Mouse (Mus musculus): ENCODE measurements around the gene Agbl4. TPM values are rescaled to one million over a fixed set of nuclear protein-coding genes. Genes with fewer than 3 reads are reported as not detected.

Agbl4 gene
- polyA plus RNA-seq, 1 experiment from 2014 or later: 0.30 TPM

DNA sequence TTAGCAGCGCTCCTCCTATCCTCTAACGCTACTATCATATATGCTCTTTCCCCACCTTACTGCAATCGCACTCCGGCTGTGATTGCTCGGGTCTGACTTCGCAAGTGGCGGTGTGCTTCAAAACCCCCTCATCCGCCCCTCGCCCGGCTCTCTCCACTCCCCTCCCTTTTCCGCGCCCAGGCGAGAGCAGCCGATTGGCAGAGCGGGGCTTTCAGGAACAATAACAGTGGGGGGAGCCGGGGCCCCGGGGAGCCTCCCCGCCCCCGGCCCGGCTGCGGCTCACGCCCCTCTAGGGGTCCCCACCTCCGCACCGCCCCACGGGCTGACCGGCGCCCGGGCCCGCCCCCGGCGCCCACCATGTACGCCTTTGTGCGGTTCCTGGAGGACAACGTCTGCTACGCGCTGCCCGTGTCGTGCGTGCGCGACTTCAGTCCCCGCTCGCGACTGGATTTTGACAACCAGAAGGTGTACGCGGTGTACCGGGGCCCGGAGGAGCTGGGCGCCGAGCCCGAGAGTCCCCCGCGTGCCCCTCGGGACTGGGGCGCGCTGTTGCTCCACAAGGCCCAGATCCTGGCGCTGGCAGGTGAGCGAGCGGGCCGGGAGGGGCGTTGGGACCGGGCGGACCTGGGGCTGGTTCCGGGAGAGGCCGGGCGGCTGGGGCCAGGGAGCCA is 1017.5 kb downstream of the Agbl4 start, which contains the start of gene Bend5:
TSS of gene Bend5 (plus strand) at position 189 of the 671 bp plus-strand sequence.
- Histone ChIP-seq H3K36me3 (ENCODE audit: control insufficient read depth, insufficient read depth, low read length) (0 out of 2 replicates have a peak, but pooled peaks cover 7% of the 10 kb centered on the region), H3K4me3 (ENCODE audit: low read length) (peak within 1 kb of the TSS; percentile 79), H3K9me3 (ENCODE audit: control insufficient read depth, low read length) (no peaks in the 10 kb centered on the region), H3K27ac (ENCODE audit: low read depth, low read length) (peak within 1 kb of the TSS; percentile 80), H3K27me3 (ENCODE audit: control insufficient read depth, insufficient read depth, low read length) (no peaks in the 10 kb centered on the region), H3K4me1 (ENCODE audit: control insufficient read depth, insufficient read depth, low read length) (peaks cover 9% of the 10 kb centered on the region; the same call in 1 of the 2 replicates), H3K4me2 (replicated peaks; ENCODE audit: low read depth, low read length) (peak within 1 kb of the TSS; percentile 65), H3K9ac (ENCODE audit: low read depth, low read length) (peak within 1 kb of the TSS; percentile 89)
- WGBS: 1% methylated on average over 61 of the region's 66 CpGs
- peak; percentile 98 for ATAC-seq (ENCODE audit: low FRiP score, low TSS enrichment)

DNA sequence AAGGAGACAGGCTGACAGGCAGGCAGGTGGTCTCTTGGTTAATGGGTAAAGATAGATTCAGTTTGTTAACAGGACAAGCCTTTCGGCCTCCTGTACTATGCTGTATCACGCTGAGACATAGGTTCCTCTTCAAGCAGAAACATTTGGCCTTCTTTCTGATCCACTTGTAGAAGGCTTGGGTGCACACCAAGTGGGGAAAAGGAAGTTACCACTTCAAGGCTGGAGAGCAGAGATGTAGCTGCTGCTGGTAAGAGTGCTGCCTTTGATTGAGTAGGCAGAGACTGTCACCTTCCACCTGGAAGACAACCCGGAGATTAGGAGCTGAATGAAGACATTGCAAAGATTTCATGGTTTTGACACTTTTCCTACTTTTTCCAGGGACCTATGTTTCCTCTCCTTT is 1018.7 kb downstream of the Agbl4 start:
- Histone ChIP-seq H3K9ac (ENCODE audit: low read depth, low read length) (peak overlapping the region; percentile 89; the same call in 1 of the 2 replicates), H3K27me3 (ENCODE audit: control insufficient read depth, insufficient read depth, low read length) (no peaks in the 10 kb centered on the region), H3K9me3 (ENCODE audit: control insufficient read depth, low read length) (no peaks in the 10 kb centered on the region), H3K27ac (ENCODE audit: low read depth, low read length) (no peak overlapping the region), H3K4me1 (ENCODE audit: control insufficient read depth, insufficient read depth, low read length) (peaks cover 9% of the 10 kb centered on the region; the same call in 1 of the 2 replicates), H3K36me3 (ENCODE audit: control insufficient read depth, insufficient read depth, low read length) (0 out of 2 replicates have a peak, but pooled peaks cover 7% of the 10 kb centered on the region), H3K4me2 (replicated peaks; ENCODE audit: low read depth, low read length) (peak overlapping the region; percentile 65), H3K4me3 (ENCODE audit: low read length) (peak overlapping the region; percentile 79)
- 65% methylated on average over 3 of the region's 3 CpGs for WGBS
- ATAC-seq (ENCODE audit: low FRiP score, low TSS enrichment): no peak

DNA sequence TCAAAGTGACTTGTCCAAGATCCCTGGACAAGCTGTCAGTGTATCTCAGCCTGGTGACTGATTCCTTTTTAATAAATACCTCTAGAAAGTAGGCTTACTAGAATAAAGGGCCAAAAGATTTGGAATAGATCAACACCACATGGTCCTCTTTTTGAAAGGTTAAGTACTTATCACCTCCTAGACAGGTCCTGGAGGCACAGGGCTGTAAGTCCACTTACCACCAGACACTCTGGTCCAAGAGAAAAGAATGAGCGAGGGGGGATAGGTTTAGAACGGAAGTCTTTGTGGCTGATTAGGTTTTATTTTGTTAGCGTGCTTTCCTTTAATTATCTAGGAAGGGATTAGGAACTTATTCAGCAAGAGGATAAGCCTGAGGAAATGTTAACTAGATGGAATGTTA is 1019.1 kb downstream of the Agbl4 start:
- 61% methylated on average over 3 of the region's 3 CpGs for WGBS
- 0 out of 2 replicates have a peak, but pooled peaks cover 7% of the 10 kb centered on the region for H3K36me3 ChIP-seq (ENCODE audit: control insufficient read depth, insufficient read depth, low read length)
- no peak overlapping the region for H3K9ac ChIP-seq (ENCODE audit: low read depth, low read length)
- ATAC-seq (ENCODE audit: low FRiP score, low TSS enrichment): no peak
- no peak overlapping the region for H3K27ac ChIP-seq (ENCODE audit: low read depth, low read length)
- H3K27me3 ChIP-seq (ENCODE audit: control insufficient read depth, insufficient read depth, low read length): no peaks in the 10 kb centered on the region
- peaks cover 9% of the 10 kb centered on the region; the same call in 1 of the 2 replicates for H3K4me1 ChIP-seq (ENCODE audit: control insufficient read depth, insufficient read depth, low read length)
- peak overlapping the region; percentile 79; the same call in 1 of the 2 replicates for H3K4me3 ChIP-seq (ENCODE audit: low read length)
- peak overlapping the region; percentile 65 for H3K4me2 ChIP-seq (replicated peaks; ENCODE audit: low read depth, low read length)
- H3K9me3 ChIP-seq (ENCODE audit: control insufficient read depth, low read length): no peaks in the 10 kb centered on the region

DNA sequence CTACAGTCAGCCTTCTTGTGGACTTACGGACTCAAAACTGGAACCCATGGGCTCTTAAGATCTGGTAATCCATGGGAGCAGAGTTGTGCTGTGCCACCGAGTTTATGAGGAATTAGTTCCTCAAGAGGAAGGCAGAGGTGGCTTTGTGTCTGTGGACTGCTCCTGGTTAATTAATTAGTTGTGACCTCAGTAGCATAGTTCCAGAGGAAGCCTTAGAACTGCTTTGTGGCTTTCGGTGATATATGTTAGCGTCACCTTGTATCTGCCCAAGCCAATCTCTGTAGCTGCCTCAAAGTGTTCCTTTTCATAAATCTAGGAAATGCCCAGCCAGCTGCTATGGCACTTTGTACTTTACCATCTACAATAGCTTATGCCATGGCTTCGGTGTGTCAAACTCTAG is 1020.3 kb downstream of the Agbl4 start:
- Histone ChIP-seq H3K9me3 (ENCODE audit: control insufficient read depth, low read length) (no peaks in the 10 kb centered on the region), H3K4me3 (ENCODE audit: low read length) (no peak overlapping the region), H3K27me3 (ENCODE audit: control insufficient read depth, insufficient read depth, low read length) (no peaks in the 10 kb centered on the region), H3K36me3 (ENCODE audit: control insufficient read depth, insufficient read depth, low read length) (0 out of 2 replicates have a peak, but pooled peaks cover 7% of the 10 kb centered on the region), H3K4me1 (ENCODE audit: control insufficient read depth, insufficient read depth, low read length) (peaks cover 12% of the 10 kb centered on the region; the same call in 1 of the 2 replicates), H3K9ac (ENCODE audit: low read depth, low read length) (no peak overlapping the region), H3K27ac (ENCODE audit: low read depth, low read length) (no peak overlapping the region), H3K4me2 (replicated peaks; ENCODE audit: low read depth, low read length) (no peak overlapping the region)
- no peak for ATAC-seq (ENCODE audit: low FRiP score, low TSS enrichment)
- 87% methylated on average over 5 of the region's 5 CpGs for WGBS

DNA sequence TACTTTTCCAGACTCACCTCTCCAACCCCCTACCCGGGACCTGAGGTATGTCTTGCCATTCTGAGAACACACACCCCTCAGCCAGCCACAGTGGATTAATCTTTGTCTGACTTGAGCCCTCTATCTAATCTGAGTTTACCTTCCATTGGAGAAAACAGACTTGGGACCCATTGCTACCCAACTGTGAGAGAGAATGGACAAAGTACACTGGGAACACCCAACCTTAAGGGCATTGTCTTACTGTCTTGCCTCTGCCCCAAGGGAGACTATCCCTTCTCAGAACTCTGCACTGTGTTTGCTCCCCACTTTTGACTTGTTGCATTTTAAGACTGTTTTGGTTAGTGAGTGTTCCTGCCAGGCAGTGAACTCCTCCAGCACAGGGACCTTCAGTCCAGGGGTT is 1022.0 kb downstream of the Agbl4 start:
- Histone ChIP-seq H3K4me2 (replicated peaks; ENCODE audit: low read depth, low read length) (no peak overlapping the region), H3K27ac (ENCODE audit: low read depth, low read length) (no peak overlapping the region), H3K4me3 (ENCODE audit: low read length) (no peak overlapping the region), H3K9me3 (ENCODE audit: control insufficient read depth, low read length) (no peaks in the 10 kb centered on the region), H3K27me3 (ENCODE audit: control insufficient read depth, insufficient read depth, low read length) (no peaks in the 10 kb centered on the region), H3K9ac (ENCODE audit: low read depth, low read length) (no peak overlapping the region), H3K36me3 (ENCODE audit: control insufficient read depth, insufficient read depth, low read length) (0 out of 2 replicates have a peak, but pooled peaks cover 7% of the 10 kb centered on the region), H3K4me1 (ENCODE audit: control insufficient read depth, insufficient read depth, low read length) (peaks cover 9% of the 10 kb centered on the region; the same call in 1 of the 2 replicates)
- 93% methylated on average over 1 of the region's 1 CpGs for WGBS
- no peak for ATAC-seq (ENCODE audit: low FRiP score, low TSS enrichment)

DNA sequence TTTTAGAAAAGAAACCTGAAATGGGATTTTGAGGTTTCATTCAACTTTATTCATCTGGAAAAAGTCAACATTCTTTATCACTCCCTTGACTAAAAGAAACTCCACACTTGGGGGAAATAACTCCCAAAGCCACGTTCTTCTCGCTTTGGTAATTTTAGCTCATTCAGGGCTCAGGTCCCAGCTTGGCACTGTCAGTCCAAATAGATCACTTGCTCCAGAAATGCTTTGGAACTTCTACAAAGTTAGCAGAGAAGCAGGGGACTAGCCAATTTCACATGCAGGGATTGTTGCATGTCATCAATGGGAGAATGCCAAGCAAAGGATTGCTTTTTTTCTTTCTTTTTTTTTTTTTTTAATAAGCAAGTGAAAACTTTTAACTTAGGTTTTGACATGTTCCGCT is 1022.6 kb downstream of the Agbl4 start:
- Histone ChIP-seq H3K27ac (ENCODE audit: low read depth, low read length) (no peak overlapping the region), H3K27me3 (ENCODE audit: control insufficient read depth, insufficient read depth, low read length) (no peaks in the 10 kb centered on the region), H3K9ac (ENCODE audit: low read depth, low read length) (no peak overlapping the region), H3K9me3 (ENCODE audit: control insufficient read depth, low read length) (no peaks in the 10 kb centered on the region), H3K4me2 (replicated peaks; ENCODE audit: low read depth, low read length) (no peak overlapping the region), H3K4me3 (ENCODE audit: low read length) (no peak overlapping the region), H3K4me1 (ENCODE audit: control insufficient read depth, insufficient read depth, low read length) (peaks cover 9% of the 10 kb centered on the region; the same call in 1 of the 2 replicates), H3K36me3 (ENCODE audit: control insufficient read depth, insufficient read depth, low read length) (0 out of 2 replicates have a peak, but pooled peaks cover 7% of the 10 kb centered on the region)
- 75% methylated on average over 3 of the region's 3 CpGs for WGBS
- no peak for ATAC-seq (ENCODE audit: low FRiP score, low TSS enrichment)

DNA sequence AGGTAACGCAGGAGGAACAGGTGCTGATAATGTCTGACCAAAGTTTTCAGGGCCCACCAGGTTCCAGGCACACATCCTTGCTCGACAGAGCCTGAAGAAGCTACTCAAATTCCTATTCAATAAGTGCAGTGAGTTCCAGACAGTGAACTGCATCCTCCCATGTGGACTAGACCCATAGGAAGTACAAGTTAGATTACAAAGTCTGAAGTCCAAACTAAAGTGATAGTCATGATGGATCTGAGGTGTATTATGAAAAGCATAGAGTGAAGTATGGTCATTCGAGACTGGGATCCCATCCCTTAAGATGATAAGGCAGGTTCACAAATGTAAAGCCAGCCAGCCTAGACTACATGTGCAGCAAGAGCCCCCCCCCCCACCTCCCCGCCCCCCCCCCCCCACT is 1023.5 kb downstream of the Agbl4 start:
- Histone ChIP-seq H3K4me1 (ENCODE audit: control insufficient read depth, insufficient read depth, low read length) (peaks cover 7% of the 10 kb centered on the region; the same call in 1 of the 2 replicates), H3K9me3 (ENCODE audit: control insufficient read depth, low read length) (no peaks in the 10 kb centered on the region), H3K36me3 (ENCODE audit: control insufficient read depth, insufficient read depth, low read length) (peaks cover 7% of the 10 kb centered on the region; the same call in 1 of the 2 replicates), H3K4me2 (replicated peaks; ENCODE audit: low read depth, low read length) (no peak overlapping the region), H3K9ac (ENCODE audit: low read depth, low read length) (no peak overlapping the region), H3K27me3 (ENCODE audit: control insufficient read depth, insufficient read depth, low read length) (no peaks in the 10 kb centered on the region), H3K27ac (ENCODE audit: low read depth, low read length) (no peak overlapping the region), H3K4me3 (ENCODE audit: low read length) (no peak overlapping the region)
- 89% methylated on average over 4 of the region's 4 CpGs for WGBS
- ATAC-seq (ENCODE audit: low FRiP score, low TSS enrichment): no peak

DNA sequence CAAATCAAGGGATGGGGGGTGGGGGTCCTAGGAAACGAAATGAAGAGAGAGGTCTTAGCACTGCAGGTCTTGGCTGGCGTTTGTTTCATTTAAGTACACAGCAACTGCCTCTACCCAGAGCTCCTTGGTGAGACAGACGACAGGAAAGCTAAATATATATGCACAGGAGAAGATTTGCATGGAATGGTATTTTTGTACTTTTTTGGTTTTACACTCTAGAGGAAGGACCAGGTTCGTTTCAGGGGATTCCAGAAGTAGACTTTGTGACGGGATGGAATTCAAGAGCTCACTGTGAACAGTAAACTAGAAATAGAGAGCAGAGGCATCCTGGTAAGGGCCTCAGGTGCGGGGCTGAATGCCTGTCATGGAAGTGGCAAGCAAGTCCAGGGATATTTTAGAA is 1024.3 kb downstream of the Agbl4 start:
- Histone ChIP-seq H3K4me1 (ENCODE audit: control insufficient read depth, insufficient read depth, low read length) (0 out of 2 replicates have a peak, but pooled peaks cover 3% of the 10 kb centered on the region), H3K4me3 (ENCODE audit: low read length) (no peak overlapping the region), H3K27me3 (ENCODE audit: control insufficient read depth, insufficient read depth, low read length) (no peaks in the 10 kb centered on the region), H3K36me3 (ENCODE audit: control insufficient read depth, insufficient read depth, low read length) (peaks cover 7% of the 10 kb centered on the region; the same call in 1 of the 2 replicates), H3K27ac (ENCODE audit: low read depth, low read length) (no peak overlapping the region), H3K9me3 (ENCODE audit: control insufficient read depth, low read length) (no peaks in the 10 kb centered on the region), H3K4me2 (replicated peaks; ENCODE audit: low read depth, low read length) (no peak overlapping the region), H3K9ac (ENCODE audit: low read depth, low read length) (no peak overlapping the region)
- WGBS: 87% methylated on average over 6 of the region's 6 CpGs
- no peak for ATAC-seq (ENCODE audit: low FRiP score, low TSS enrichment)

DNA sequence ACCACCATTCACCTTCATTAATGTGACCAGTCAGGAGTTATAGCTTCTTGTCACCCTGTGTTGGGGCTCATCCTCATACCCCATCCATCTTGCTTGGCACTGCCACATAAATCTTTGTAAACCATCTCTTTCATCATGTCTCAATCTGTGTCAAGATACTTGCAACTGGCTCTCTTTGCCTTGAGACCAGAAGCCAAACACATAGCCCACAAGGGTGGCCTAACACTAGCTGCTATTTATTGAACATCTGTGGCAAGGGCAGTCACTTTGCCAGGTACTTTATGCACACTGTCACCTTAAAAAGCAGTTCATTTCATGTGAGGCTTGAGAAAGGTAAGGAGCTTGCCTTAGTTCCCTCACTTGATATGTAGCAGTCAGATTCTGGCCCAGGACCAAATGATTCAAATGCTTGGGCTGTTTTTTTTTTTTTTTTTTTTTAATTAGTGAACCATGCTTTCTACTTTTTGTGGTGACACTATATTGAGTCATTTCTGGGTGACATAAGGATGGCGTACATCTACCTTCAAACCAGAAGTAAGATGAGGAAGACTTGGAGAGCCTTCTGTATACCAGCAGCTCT is 1027.0 kb downstream of the Agbl4 start:
- no peak overlapping the region for H3K4me2 ChIP-seq (replicated peaks; ENCODE audit: low read depth, low read length)
- H3K9ac ChIP-seq (ENCODE audit: low read depth, low read length): no peak overlapping the region
- H3K27ac ChIP-seq (ENCODE audit: low read depth, low read length): no peak overlapping the region
- 94% methylated on average over 1 of the region's 1 CpGs for WGBS
- no peaks in the 10 kb centered on the region for H3K9me3 ChIP-seq (ENCODE audit: control insufficient read depth, low read length)
- ATAC-seq (ENCODE audit: low FRiP score, low TSS enrichment): no peak
- H3K36me3 ChIP-seq (ENCODE audit: control insufficient read depth, insufficient read depth, low read length): no peaks in the 10 kb centered on the region; the same call in 1 of the 2 replicates
- no peaks in the 10 kb centered on the region for H3K27me3 ChIP-seq (ENCODE audit: control insufficient read depth, insufficient read depth, low read length)
- H3K4me3 ChIP-seq (ENCODE audit: low read length): no peak overlapping the region
- 0 out of 2 replicates have a peak, but pooled peaks cover 7% of the 10 kb centered on the region for H3K4me1 ChIP-seq (ENCODE audit: control insufficient read depth, insufficient read depth, low read length)

Data from kidney, embryonic 14.5 days (tissue).